Mouse (Mus musculus) lung, postnatal 36 days (tissue): ENCODE results near the gene 1700028P14Rik.

Experiments
- DNase-seq: peaks from one replicate; pipeline ENCODE4 v3.0.0; 2022; ENCODE audit warnings: mixed read lengths

Gene 1700028P14Rik

DNA sequence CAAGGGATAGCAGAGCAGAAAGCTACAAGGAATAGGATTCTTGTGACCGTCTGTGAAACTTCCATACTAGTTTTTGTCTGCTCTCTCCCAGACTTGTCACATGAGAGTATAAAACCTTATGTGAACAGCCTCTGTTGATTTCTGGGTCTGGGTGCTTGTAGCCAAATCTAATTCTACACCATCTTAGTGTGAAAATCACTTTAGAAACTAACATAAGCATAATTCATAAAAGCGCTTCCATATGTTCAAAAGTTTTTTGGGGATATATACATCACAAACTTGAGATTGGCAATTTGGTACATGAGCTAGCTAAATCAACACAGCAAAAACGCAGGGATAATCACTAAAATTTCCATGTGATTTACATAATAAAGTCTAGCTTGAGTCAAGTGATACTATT, 57.7 kb downstream of the 1700028P14Rik start:
- DNase-seq: no peak

DNA sequence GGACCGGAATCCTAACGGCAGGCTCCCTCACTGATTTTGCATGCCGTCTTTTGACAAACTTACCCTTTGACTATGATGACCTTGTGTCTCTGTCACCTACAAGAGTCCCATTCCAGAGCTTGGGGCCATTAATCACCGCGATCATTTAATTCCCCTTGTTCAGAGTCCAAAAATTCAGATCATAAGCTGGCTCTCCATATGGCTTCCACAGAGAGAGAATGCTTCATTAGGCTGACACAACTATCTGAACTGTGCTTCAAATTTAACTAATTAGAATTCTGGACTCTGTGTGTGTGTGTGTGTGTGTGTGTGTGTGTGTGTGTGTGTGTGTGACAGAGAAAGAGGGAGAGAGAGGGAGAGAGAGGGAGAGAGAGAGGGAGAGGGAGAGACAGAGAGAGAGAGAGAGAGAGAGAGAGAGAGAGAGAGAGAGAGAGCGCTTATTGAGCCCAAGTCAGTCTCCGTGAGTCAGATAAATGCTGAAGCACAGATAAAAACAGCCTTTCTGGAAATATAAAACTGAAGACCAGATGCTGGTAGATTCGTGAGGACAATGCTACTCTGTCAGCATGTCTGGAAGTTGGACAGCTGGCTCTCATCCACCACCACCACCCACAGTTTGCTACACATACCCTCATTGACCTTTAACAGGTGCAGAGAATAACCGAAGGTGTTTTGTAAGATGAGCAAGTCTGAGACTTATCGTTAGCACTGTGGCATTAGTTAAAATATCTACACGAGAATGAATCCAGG, 73.8 kb downstream of the 1700028P14Rik start:
- DNase-seq: no peak

DNA sequence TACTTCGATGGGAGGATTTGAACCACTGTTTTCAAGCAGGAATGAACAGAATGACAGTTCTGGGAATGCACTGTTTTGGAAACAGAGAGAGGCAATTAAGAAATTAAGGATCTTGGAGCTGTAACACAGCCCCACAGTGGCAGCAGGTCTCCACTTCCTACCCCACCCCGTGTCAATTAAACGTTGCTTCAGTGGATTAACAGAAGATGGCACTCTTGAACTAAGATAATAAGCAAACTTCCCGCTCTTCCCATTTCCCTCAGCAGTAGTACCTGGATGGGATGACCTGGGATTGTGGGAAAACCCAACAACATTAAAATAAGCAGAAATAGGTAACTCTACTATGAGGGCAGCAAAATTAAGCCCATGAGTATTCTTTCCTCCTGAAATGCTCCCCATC, 75.9 kb downstream of the 1700028P14Rik start:
- DNase-seq: no peak

DNA sequence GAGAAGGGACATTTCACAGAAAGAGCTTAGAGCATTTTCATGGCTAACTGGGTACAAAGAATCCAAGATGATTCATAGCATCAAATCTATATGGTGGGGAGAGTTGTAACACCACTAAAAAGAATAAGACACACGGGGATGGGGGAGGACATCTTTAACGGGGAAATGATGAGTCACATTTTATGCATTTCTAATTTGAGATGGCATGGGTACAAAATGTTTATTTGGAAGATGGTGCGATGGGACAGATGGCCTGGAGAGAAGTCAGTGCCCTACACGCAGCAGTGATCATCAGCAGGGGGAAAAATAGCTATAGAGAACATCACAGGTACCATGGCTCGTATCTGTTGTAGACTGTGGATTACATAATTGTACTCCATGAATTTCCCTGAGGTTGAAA, 88.9 kb downstream of the 1700028P14Rik start:
- no peak for DNase-seq

DNA sequence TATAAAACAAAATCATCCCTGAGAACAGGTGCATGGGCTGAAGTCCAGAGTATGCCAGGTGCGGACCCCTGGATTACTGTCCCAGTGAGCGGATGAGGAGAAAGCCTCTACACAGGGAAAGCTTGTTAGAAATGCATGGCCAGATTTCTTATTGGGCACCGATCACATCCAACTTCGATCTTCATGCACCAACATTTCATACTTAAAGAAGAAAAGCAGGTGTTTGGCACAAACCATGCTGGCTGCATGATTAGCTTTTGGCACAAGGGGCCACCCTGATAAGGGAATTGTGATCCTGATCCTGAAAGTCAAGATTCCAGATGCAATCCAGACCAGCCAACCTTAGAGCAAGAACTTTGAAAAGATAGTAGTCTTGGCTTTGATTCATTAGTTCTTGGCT, 90.0 kb downstream of the 1700028P14Rik start:
- no peak for DNase-seq

DNA sequence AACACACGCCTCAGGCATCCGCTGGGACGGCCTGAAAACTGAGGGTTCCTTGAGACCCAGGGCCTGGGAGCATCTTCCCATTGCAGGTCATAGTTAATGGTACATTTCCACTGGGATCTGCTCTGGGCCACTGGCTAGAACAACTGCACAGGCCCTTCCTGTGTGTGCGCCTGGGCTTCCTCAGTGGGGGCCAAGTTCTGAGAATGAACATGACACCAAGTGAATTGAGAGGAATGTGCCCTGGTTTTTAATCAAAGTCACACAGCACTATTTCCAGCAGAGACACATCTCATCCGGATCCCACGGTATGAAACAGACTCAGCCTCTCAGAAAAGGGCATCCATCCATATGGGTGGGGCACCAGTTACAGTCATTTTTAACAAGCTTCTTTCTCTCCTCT, 90.6 kb downstream of the 1700028P14Rik start:
- DNase-seq: no peak

DNA sequence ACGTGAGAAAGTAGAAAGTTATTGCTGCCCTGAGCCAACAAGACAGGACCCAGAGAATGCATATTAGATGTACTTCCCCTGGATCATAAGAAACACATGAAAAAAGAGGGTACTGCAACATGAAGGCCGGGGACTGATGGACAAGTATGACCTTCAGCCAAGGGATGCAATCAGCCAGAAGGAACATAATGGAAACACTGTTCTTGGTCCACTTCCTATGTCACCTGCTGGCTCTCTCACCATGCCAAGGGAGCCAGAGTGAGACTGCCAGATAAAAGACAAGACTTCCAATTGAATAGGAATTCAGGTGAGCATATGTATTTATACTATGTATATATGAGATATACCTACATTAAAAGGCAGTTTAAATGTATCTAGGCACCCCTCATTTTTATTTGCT, 99.2 kb downstream of the 1700028P14Rik start:
- DNase-seq: no peak

DNA sequence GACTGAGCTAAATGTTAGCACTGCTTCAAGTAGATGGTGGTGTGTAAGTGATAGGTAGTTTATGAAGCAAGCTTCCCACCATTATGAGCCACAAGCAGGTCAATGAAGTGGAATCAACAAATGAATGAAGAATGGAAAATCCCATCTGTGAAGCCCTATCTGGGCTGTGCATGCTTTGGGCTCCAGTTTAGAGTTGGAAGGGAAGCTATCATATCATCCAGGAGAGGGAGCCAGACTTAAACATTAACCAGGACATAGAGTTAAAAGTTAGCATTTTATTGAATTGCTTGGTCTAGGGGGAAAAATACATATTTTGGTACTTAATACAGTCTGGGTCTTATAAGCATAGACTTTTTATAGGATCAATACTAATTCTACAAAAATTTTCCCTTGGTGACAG, 107.0 kb downstream of the 1700028P14Rik start:
- peak; percentile 32 for DNase-seq

DNA sequence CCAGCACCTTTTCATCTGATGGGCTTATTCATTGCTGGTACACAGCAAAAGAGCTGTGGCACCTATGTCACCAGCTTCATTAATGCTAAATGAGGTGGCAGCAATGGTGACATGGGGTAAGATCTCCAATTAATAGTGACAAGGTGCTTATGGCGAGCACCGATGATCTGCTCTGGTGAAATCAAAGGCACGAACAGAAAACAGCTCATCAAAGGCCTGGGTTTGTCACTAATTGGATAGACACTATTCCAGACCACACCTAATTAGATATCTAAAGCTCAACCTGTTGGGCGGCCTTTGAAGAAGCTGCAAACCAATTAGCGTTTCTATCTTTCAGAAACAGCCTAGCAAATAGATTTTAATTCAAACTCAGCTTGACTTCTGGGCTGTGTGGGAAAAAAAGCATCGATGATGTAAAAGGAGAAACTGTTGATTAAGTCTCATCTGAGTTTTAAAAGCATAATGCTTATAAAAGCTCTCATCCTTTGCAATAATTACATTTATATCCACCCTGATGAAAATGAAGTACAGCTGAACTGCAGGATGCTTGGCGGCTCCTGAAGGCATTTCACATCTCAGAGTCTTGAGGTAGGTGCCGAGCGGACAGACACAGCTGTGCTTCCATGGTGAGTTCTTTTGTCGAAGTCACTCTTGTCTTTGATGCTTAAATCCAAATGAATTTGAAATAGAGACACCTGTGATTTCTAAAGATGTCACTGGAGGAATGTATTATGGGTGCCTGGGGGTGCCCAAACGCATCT, 109.2 kb downstream of the 1700028P14Rik start:
- DNase-seq: no peak

DNA sequence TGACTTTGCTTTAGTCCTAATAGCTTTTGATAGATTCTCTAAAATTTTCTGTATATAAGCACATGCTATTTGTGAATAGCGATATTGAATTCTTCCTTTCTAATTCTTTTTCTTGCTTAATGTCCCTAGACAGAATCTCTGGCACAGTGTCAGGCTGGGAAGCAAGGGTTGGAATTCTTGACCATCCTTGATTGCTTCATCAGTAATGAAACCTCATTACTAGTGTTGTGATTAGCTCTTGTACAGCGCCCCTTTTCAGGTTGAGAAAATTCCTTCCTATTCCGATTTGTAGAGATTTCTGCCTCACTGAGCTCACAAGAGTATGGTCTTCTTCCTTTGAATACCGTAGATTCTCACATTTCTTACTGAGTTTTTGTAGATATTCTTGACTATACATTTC, 109.9 kb downstream of the 1700028P14Rik start:
- DNase-seq: peak; percentile 25

DNA sequence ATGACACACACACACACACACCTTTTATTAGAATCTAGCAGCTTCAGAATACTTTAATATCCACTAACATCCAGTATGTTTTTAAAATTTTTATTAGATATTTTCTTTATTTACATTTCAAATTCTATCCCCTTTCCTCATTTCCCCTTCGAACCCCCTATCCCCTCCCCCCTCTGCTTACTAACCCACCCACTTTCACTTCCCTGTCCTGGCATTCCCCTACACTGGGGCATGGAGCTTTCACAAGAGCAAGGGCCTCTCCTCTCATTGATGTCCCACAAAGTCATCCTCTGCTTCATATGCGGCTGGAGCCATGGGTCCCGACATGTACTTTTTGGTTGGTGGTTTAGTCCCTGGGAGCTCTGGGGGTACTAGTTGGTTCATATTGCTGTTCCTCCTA, 116.9 kb downstream of the 1700028P14Rik start:
- no peak for DNase-seq

DNA sequence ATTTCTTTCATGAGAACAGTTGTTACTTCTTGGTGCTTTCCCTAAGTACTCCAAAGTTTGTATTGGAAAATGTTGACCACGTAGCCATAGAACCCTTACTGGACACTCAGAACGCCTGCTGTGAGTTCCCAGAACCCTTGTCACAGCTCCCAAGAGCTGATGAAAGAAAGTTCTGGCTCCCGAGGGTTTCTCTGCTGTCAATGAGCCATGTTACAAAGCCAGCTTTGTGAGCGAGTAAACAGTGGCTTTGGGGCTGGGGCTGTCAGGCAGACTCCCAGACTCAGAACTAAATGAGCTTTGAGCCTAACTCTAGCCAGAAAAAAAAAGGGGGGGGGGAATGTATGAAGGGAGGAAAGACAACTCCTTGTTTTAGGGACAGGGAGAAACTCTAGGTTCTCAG, 120.7 kb downstream of the 1700028P14Rik start:
- DNase-seq: peak; percentile 54

DNA sequence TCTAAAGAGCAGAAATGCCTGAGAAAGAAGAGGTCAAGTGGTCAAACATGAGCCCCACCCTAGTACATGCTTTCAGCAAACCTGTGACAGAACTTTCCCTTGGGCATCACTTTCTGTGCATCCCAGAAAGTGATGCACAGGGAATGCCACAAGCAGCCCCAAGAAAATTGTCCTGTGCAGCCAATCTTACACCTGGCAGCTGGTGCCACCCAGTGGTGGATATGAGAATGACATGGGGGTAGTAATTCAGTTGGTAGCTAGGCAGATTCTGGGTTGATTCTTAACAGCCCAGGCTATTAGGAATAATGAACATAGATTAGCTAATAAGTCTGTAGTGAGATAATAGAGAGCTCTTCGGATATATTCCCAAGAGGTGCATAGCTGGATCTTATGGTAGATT, 128.9 kb downstream of the 1700028P14Rik start:
- DNase-seq: peak; percentile 81

DNA sequence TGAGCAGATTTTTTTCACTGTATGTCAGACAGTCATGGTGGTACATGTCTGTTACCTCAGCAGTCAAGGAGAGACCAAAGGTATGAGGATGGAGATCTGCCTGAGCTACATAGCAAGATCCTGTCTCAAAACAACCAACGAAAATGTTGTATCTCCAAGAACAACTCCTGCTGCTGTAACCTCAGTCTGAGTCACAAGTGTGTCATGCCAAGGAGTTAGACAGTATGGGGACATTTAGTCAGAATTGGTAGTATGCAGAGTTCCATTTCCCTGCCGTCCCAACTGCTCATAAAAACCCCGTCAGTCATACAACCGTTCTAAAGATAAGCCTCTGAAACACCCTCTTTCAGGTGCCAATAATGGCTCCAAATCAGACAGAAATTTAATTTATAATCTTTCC, 130.8 kb downstream of the 1700028P14Rik start:
- DNase-seq: no peak

DNA sequence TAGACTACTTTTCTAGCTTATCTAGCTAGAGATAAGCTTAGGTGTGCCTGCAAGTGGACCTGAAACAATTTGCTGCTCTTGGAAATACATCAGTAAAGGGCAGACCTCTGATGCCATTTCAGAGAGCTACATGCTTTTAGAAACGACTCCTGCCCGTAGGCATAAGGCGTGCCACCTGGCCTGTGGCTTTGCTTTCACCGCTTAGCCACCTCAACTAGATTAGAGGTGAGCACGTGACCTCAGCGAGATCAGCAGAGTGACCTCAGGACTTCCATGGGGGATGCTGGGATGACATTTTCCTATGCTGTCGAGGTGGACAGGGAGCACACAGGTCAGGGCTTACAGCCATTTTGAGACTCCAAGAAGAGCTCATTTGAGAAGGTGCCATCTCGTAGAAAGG, 131.5 kb downstream of the 1700028P14Rik start:
- DNase-seq: no peak

DNA sequence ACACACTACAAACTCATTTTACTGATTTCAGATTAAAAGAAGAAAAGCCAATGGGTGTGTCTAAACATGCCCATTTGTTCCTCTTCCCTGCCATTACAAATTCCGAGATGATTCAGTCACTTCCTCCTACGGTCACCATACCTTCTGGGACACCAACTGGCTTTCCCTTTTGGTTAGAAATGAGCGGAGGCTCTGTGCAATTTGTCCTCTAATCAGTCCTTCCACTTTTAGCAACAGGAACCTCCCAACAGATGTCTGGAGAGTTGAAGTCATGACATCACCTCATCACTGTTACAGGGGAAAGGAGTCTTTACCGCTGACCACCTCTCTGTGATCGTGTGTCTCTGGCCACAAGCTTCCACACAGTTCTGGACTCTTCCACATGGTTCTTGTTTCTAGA, 132.0 kb downstream of the 1700028P14Rik start:
- peak; percentile 33 for DNase-seq

DNA sequence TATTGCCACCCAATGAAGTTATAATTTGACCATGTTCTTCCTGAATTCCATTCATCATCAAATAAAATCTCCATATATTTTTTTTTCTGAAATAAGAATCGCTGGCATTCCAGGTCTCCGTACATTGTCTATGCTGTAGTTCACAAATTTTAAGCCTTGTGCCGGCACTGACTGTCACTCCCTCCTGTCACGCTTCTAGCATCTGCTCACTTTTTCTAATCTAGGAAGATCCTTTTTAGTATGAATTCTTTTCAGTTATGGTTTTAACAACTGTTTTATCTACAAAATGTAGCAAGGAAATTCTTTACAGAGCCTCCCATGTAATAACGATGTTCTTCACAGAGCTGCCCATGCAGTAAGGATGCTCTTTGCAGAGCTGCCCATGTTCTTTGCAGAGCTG, 134.1 kb downstream of the 1700028P14Rik start:
- no peak for DNase-seq

DNA sequence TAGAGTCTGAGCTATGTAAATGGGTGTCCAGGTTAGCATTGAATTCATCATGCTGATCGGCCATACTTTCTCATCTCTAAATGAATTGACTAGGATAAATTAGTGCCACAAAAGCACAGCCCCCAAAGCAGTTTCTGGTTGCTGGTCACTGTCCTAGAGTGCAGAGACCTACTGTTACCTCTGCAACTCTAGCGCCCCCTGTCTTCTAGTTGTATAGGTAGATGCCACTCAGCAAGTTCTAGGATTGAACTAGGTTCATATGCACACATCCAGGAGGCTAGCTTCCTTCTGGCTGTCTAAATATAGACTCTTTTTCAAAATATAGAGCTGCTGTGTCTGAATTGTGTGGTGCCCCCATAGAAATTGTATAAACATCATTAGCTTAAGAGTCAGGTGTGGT, 141.3 kb downstream of the 1700028P14Rik start:
- DNase-seq: peak; percentile 75
